Mouse (Mus musculus): ENCODE measurements around the gene Coro6.

DNA sequence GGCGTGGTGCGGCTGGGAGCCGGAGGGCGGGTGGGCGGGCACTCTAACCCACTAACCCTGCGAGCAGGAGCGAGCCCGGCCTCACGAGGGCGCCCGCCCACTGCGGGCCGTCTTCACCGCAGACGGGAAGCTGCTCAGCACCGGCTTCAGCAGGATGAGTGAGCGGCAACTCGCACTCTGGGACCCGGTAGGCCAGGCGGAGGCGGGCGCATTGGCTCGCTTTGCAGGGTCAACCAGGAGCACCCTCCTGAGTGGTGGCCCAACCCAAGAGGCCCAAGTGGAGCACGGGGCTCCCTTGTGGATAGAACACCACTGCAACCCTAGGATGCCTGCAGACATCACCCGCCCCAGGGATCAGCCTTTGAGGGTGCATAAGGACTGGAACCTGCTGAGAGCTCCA, 4.9 kb downstream of the Coro6 start:
- TF ChIP-seq CTCF (conservative IDR thresholded peaks at IDR 0.05; ENCODE audit: insufficient read depth, insufficient read length, low read depth, low read length) (peak; percentile 61), POLR2A (IDR thresholded peaks at IDR 0.05; ENCODE audit: low read depth, low read length) (no peak)

All from kidney, adult 2 months (tissue).